Mouse (Mus musculus) forebrain, embryonic 11.5 days (tissue): Measurements from ENCODE around the gene Mat1a. TPM values are rescaled to one million over a fixed set of nuclear protein-coding genes. Genes with fewer than 3 reads are reported as not detected.

ENCODE experiments used
- ATAC-seq: fragments of 200-750 bp; cut with Nextera tagmentation; replicated peaks from 2 replicates; pipeline ENCODE4 v1.8.0; 2017; ENCODE audit warnings: moderate TSS enrichment; ENCODE audit not compliant: low FRiP score
- DNase-seq: peaks from one replicate; pipeline ENCODE4 v3.0.0-alpha.2; 2017; ENCODE audit warnings: low spot score
- H3K27ac ChIP-seq: fragments of 300-500 bp; sonication (generic); 2 replicates; pipeline ENCODE4 v1.5.1; 2014; ENCODE audit warnings: low read depth, low read length
- H3K27me3 ChIP-seq: fragments of 300-500 bp; sonication (generic); 2 replicates; pipeline ENCODE4 v1.6.1; 2014; ENCODE audit warnings: mild to moderate bottlenecking, low read length, mixed read lengths; ENCODE audit not compliant: control insufficient read depth, insufficient read depth
- H3K36me3 ChIP-seq: fragments of 300-500 bp; sonication (generic); 2 replicates; pipeline ENCODE4 v1.6.1; 2014; ENCODE audit warnings: mild to moderate bottlenecking, low read length, moderate library complexity, mixed read lengths; ENCODE audit not compliant: control insufficient read depth, insufficient read depth
- H3K4me1 ChIP-seq: fragments of 300-500 bp; sonication (generic); replicated peaks from 2 replicates; pipeline ENCODE4 v1.6.1; 2014; ENCODE audit warnings: low read length, mixed read lengths; ENCODE audit not compliant: control insufficient read depth, insufficient read depth
- H3K4me2 ChIP-seq: fragments of 300-500 bp; sonication (generic); 2 replicates; pipeline ENCODE4 v1.6.1; 2014; ENCODE audit warnings: low read depth, mild to moderate bottlenecking, low read length, moderate library complexity, mixed read lengths; ENCODE audit not compliant: severe bottlenecking
- H3K4me3 ChIP-seq: fragments of 300-500 bp; sonication (generic); 2 replicates; pipeline ENCODE4 v1.5.1; 2014; ENCODE audit warnings: low read depth, low read length
- H3K9ac ChIP-seq: fragments of 300-500 bp; sonication (generic); 2 replicates; pipeline ENCODE4 v1.6.1; 2014; ENCODE audit warnings: low read length
- H3K9me3 ChIP-seq: fragments of 300-500 bp; sonication (generic); 2 replicates; pipeline ENCODE4 v1.6.1; 2016; ENCODE audit warnings: low read length, mixed read lengths; ENCODE audit not compliant: control insufficient read depth
- WGBS: fragments of 180-500 bp; shearing (Covaris S2); extraction: QIAGEN DNeasy Blood & Tissue Kit; methylation state at CpG from one replicate; pipeline ENCODE4 v1.1.7; 2014; 5-methylcytosine and 5-hydroxymethylcytosine counted together
- polyA plus RNA-seq: library from polyadenylated mRNA; unstranded; fragments of >200 nt; fragmentation: Nextera tagmentation; extraction: Ambion mirVana; gene quantifications from 2 replicates; pipeline ENCODE4 v1.2.1, GENCODE M21; 2014

Gene Mat1a
- polyA plus RNA-seq, 1 experiment from 2014 or later, result not detected

GRCm38 (mm10) chr14:41151220-41151898 is 46.5 kb downstream of the Mat1a start, which contains the start of gene Mbl1:
Gene Mbl1 (plus strand): TSS chr14:41151458.
- Histone ChIP-seq H3K36me3 (no peaks in the 10 kb centered on the region), H3K4me2 (no peak within 1 kb of the TSS), H3K4me3 (no peak within 1 kb of the TSS), H3K4me1 (no peaks in the 10 kb centered on the region), H3K9ac (no peak within 1 kb of the TSS), H3K9me3 (no peaks in the 10 kb centered on the region), H3K27me3 (no peaks in the 10 kb centered on the region), H3K27ac (no peak within 1 kb of the TSS)
- 93% methylated on average over 7 of the region's 7 CpGs for WGBS
- no peak for DNase-seq
- ATAC-seq, result no peak

GRCm38 (mm10) chr14:41160076-41160475 is 55.2 kb downstream of the Mat1a start:
- H3K27ac ChIP-seq, result no peak overlapping the region
- 85% methylated on average over 4 of the region's 4 CpGs for WGBS
- no peaks in the 10 kb centered on the region for H3K9me3 ChIP-seq
- no peak overlapping the region for H3K9ac ChIP-seq
- no peaks in the 10 kb centered on the region for H3K36me3 ChIP-seq
- H3K4me3 ChIP-seq, result no peak overlapping the region
- peak; percentile 20 for DNase-seq
- H3K27me3 ChIP-seq, result no peaks in the 10 kb centered on the region
- ATAC-seq, result no peak
- H3K4me1 ChIP-seq, result no peaks in the 10 kb centered on the region
- no peak overlapping the region for H3K4me2 ChIP-seq

GRCm38 (mm10) chr14:41160743-41161142 is 55.9 kb downstream of the Mat1a start:
- Histone ChIP-seq H3K9me3 (no peaks in the 10 kb centered on the region), H3K4me2 (no peak overlapping the region), H3K4me1 (no peaks in the 10 kb centered on the region), H3K27me3 (no peaks in the 10 kb centered on the region), H3K4me3 (no peak overlapping the region), H3K36me3 (no peaks in the 10 kb centered on the region), H3K27ac (no peak overlapping the region), H3K9ac (no peak overlapping the region)
- DNase-seq (peak; percentile 21), ATAC-seq (no peak)
- WGBS, result 64% methylated on average over 1 of the region's 1 CpGs

GRCm38 (mm10) chr14:41162663-41163062 is 57.8 kb downstream of the Mat1a start:
- Histone ChIP-seq H3K4me1 (no peaks in the 10 kb centered on the region), H3K36me3 (no peaks in the 10 kb centered on the region), H3K9me3 (no peaks in the 10 kb centered on the region), H3K4me3 (no peak overlapping the region), H3K9ac (no peak overlapping the region), H3K4me2 (no peak overlapping the region), H3K27me3 (no peaks in the 10 kb centered on the region), H3K27ac (no peak overlapping the region)
- ATAC-seq (no peak), DNase-seq (no peak)
- 34% methylated on average over 2 of the region's 2 CpGs for WGBS

- no peaks in the 10 kb centered on the region for H3K4me1 ChIP-seq
- no peak for ATAC-seq
- H3K9ac ChIP-seq, result no peak overlapping the region
- 64% methylated on average over 5 of the region's 5 CpGs for WGBS
- no peaks in the 10 kb centered on the region for H3K9me3 ChIP-seq
- DNase-seq, result no peak
- no peak overlapping the region for H3K27ac ChIP-seq
- H3K27me3 ChIP-seq, result no peaks in the 10 kb centered on the region
- no peak overlapping the region for H3K4me2 ChIP-seq
- no peaks in the 10 kb centered on the region for H3K36me3 ChIP-seq
- H3K4me3 ChIP-seq, result no peak overlapping the region
Measured at GRCm38 (mm10) chr14:41167278-41167677, 62.4 kb downstream of the Mat1a start.

GRCm38 (mm10) chr14:41168567-41168966 is 63.7 kb downstream of the Mat1a start:
- DNase-seq (no peak), ATAC-seq (no peak)
- Histone ChIP-seq H3K9ac (no peak overlapping the region), H3K4me1 (no peaks in the 10 kb centered on the region), H3K27ac (no peak overlapping the region), H3K27me3 (no peaks in the 10 kb centered on the region), H3K4me2 (no peak overlapping the region), H3K4me3 (no peak overlapping the region), H3K9me3 (no peaks in the 10 kb centered on the region), H3K36me3 (no peaks in the 10 kb centered on the region)
- WGBS, result 97% methylated on average over 1 of the region's 1 CpGs

GRCm38 (mm10) chr14:41170514-41170913 is 65.7 kb downstream of the Mat1a start:
- Histone ChIP-seq H3K4me3 (no peak overlapping the region), H3K27ac (no peak overlapping the region), H3K27me3 (no peaks in the 10 kb centered on the region), H3K9ac (no peak overlapping the region), H3K36me3 (no peaks in the 10 kb centered on the region), H3K4me1 (no peaks in the 10 kb centered on the region), H3K4me2 (no peak overlapping the region), H3K9me3 (no peaks in the 10 kb centered on the region)
- WGBS, result 83% methylated on average over 2 of the region's 2 CpGs
- no peak for DNase-seq
- ATAC-seq, result no peak

Other genes starting within 250 kb of the Mat1a start
- 0.96 and 1.4 TPM in 2 replicates for gene Sh2d4b, start 211.8 kb upstream of the Mat1a start, polyA plus RNA-seq
- 87.8 and 96.1 TPM in 2 replicates for gene Tspan14, start 138.2 kb upstream of the Mat1a start, polyA plus RNA-seq
- gene Fam213a, start 91.2 kb upstream of the Mat1a start, polyA plus RNA-seq, result 54.2 and 57.9 TPM in 2 replicates
- 0.24 and 0.57 TPM in 2 replicates for gene Dydc2, start 35.8 kb upstream of the Mat1a start, polyA plus RNA-seq
- not detected in 2 replicates for gene Dydc1, start 32.1 kb upstream of the Mat1a start, polyA plus RNA-seq
- gene Sftpa1, start 26.7 kb downstream of the Mat1a start, polyA plus RNA-seq, result not detected in 2 replicates
- not detected in 2 replicates for gene Mbl1, start 46.4 kb downstream of the Mat1a start, polyA plus RNA-seq
- not detected in 2 replicates for gene Sftpd, start 80.1 kb downstream of the Mat1a start, polyA plus RNA-seq
- gene Gm2832, start 173.8 kb downstream of the Mat1a start, polyA plus RNA-seq, result not detected in 2 replicates
- gene Gm5798, start 243.6 kb downstream of the Mat1a start, polyA plus RNA-seq, result not detected in 2 replicates